Mouse (Mus musculus): ENCODE data around the gene Nsl1. TPM values are rescaled to one million over a fixed set of nuclear protein-coding genes. Genes with fewer than 3 reads are reported as not detected.

The Nsl1 gene
- polyA plus RNA-seq, 1 experiment from 2014 or later, result 7.3 TPM

GRCm38 (mm10) chr1:191065188-191065587, 2.4 kb downstream of the Nsl1 start:
- no peak for ATAC-seq
- Histone ChIP-seq H3K9me3 (replicated peaks; ENCODE audit: control insufficient read depth, low read length) (no peaks in the 10 kb centered on the region), H3K9ac (ENCODE audit: low read length) (no peak overlapping the region), H3K27ac (ENCODE audit: low read depth, low read length) (no peak overlapping the region), H3K36me3 (ENCODE audit: control insufficient read depth, insufficient read depth, low read length) (peaks cover 34% of the 10 kb centered on the region; the same call in 1 of the 2 replicates), H3K27me3 (replicated peaks; ENCODE audit: control insufficient read depth, insufficient read depth, low read length) (no peaks in the 10 kb centered on the region), H3K4me1 (ENCODE audit: control insufficient read depth, insufficient read depth, low read length) (peaks cover 9% of the 10 kb centered on the region; the same call in 1 of the 2 replicates), H3K4me3 (ENCODE audit: low read depth, low read length) (no peak overlapping the region), H3K4me2 (ENCODE audit: low read length) (no peak overlapping the region)
- WGBS, result 81% methylated on average over 4 of the region's 4 CpGs
- DNase-seq (ENCODE audit: low spot score), result no peak

DNA sequence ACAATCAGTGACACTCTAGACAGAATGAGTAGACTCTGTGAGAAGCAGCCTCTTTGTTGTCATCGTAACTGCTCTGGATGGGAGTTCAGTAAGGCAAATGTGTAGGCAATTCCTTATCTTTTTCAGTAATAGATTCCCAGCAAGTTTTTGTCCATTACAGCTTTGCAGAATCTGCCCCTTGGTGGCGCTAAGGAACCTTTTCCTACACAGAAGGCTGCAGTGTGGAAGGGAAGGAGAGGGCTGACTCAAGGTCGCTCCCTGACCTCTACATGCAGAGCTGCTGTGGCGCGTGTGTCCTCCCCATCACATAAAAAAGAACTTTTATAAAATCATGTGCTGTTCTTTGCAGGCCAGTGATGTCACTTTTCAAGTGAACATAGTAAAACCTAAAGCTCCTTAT, 5.6 kb downstream of the Nsl1 start:
- Histone ChIP-seq H3K27me3 (replicated peaks; ENCODE audit: control insufficient read depth, insufficient read depth, low read length) (no peaks in the 10 kb centered on the region), H3K9ac (ENCODE audit: low read length) (no peak overlapping the region), H3K4me2 (ENCODE audit: low read length) (no peak overlapping the region), H3K27ac (ENCODE audit: low read depth, low read length) (no peak overlapping the region), H3K4me1 (ENCODE audit: control insufficient read depth, insufficient read depth, low read length) (peaks cover 6% of the 10 kb centered on the region; the same call in 1 of the 2 replicates), H3K36me3 (ENCODE audit: control insufficient read depth, insufficient read depth, low read length) (peaks cover 64% of the 10 kb centered on the region), H3K4me3 (ENCODE audit: low read depth, low read length) (no peak overlapping the region), H3K9me3 (replicated peaks; ENCODE audit: control insufficient read depth, low read length) (no peaks in the 10 kb centered on the region)
- WGBS, result 76% methylated on average over 5 of the region's 5 CpGs
- no peak for ATAC-seq
- no peak for DNase-seq (ENCODE audit: low spot score)

GRCm38 (mm10) chr1:191070259-191070658, 7.4 kb downstream of the Nsl1 start:
- no peaks in the 10 kb centered on the region for H3K4me1 ChIP-seq (ENCODE audit: control insufficient read depth, insufficient read depth, low read length)
- ATAC-seq, result no peak
- DNase-seq (ENCODE audit: low spot score), result no peak
- no peaks in the 10 kb centered on the region for H3K9me3 ChIP-seq (replicated peaks; ENCODE audit: control insufficient read depth, low read length)
- no peaks in the 10 kb centered on the region for H3K27me3 ChIP-seq (replicated peaks; ENCODE audit: control insufficient read depth, insufficient read depth, low read length)
- no peak overlapping the region for H3K9ac ChIP-seq (ENCODE audit: low read length)
- no peak overlapping the region for H3K27ac ChIP-seq (ENCODE audit: low read depth, low read length)
- H3K36me3 ChIP-seq (ENCODE audit: control insufficient read depth, insufficient read depth, low read length), result peaks cover 75% of the 10 kb centered on the region
- H3K4me3 ChIP-seq (ENCODE audit: low read depth, low read length), result no peak overlapping the region
- 90% methylated on average over 4 of the region's 4 CpGs for WGBS
- no peak overlapping the region for H3K4me2 ChIP-seq (ENCODE audit: low read length)

- Histone ChIP-seq H3K4me1 (ENCODE audit: control insufficient read depth, insufficient read depth, low read length) (no peaks in the 10 kb centered on the region), H3K4me2 (ENCODE audit: low read length) (no peak overlapping the region), H3K27ac (ENCODE audit: low read depth, low read length) (no peak overlapping the region), H3K9me3 (replicated peaks; ENCODE audit: control insufficient read depth, low read length) (no peaks in the 10 kb centered on the region), H3K36me3 (ENCODE audit: control insufficient read depth, insufficient read depth, low read length) (peaks cover 70% of the 10 kb centered on the region), H3K4me3 (ENCODE audit: low read depth, low read length) (no peak overlapping the region), H3K9ac (ENCODE audit: low read length) (no peak overlapping the region), H3K27me3 (replicated peaks; ENCODE audit: control insufficient read depth, insufficient read depth, low read length) (no peaks in the 10 kb centered on the region)
- no peak for DNase-seq (ENCODE audit: low spot score)
- WGBS, result 89% methylated on average over 6 of the region's 6 CpGs
- no peak for ATAC-seq
Measured at GRCm38 (mm10) chr1:191071613-191072012, 8.8 kb downstream of the Nsl1 start.

GRCm38 (mm10) chr1:191072329-191072913, 9.6 kb downstream of the Nsl1 start:
- H3K4me2 ChIP-seq (ENCODE audit: low read length), result no peak overlapping the region
- H3K9ac ChIP-seq (ENCODE audit: low read length), result no peak overlapping the region
- no peaks in the 10 kb centered on the region for H3K4me1 ChIP-seq (ENCODE audit: control insufficient read depth, insufficient read depth, low read length)
- WGBS, result 93% methylated on average over 16 of the region's 16 CpGs
- no peaks in the 10 kb centered on the region for H3K9me3 ChIP-seq (replicated peaks; ENCODE audit: control insufficient read depth, low read length)
- H3K27ac ChIP-seq (ENCODE audit: low read depth, low read length), result no peak overlapping the region
- DNase-seq (ENCODE audit: low spot score) (no peak), ATAC-seq (no peak)
- peaks cover 74% of the 10 kb centered on the region for H3K36me3 ChIP-seq (ENCODE audit: control insufficient read depth, insufficient read depth, low read length)
- H3K27me3 ChIP-seq (replicated peaks; ENCODE audit: control insufficient read depth, insufficient read depth, low read length), result no peaks in the 10 kb centered on the region
- no peak overlapping the region for H3K4me3 ChIP-seq (ENCODE audit: low read depth, low read length)

- H3K36me3 ChIP-seq (ENCODE audit: control insufficient read depth, insufficient read depth, low read length), result peaks cover 75% of the 10 kb centered on the region
- H3K4me1 ChIP-seq (ENCODE audit: control insufficient read depth, insufficient read depth, low read length), result no peaks in the 10 kb centered on the region
- no peak overlapping the region for H3K4me2 ChIP-seq (ENCODE audit: low read length)
- no peak overlapping the region for H3K9ac ChIP-seq (ENCODE audit: low read length)
- no peak overlapping the region for H3K27ac ChIP-seq (ENCODE audit: low read depth, low read length)
- DNase-seq (ENCODE audit: low spot score), result peak; percentile 11
- no peaks in the 10 kb centered on the region for H3K9me3 ChIP-seq (replicated peaks; ENCODE audit: control insufficient read depth, low read length)
- H3K27me3 ChIP-seq (replicated peaks; ENCODE audit: control insufficient read depth, insufficient read depth, low read length), result no peaks in the 10 kb centered on the region
- H3K4me3 ChIP-seq (ENCODE audit: low read depth, low read length), result no peak overlapping the region
- WGBS, result 68% methylated on average over 6 of the region's 6 CpGs
- no peak for ATAC-seq
Measured at GRCm38 (mm10) chr1:191073001-191073400, 10.2 kb downstream of the Nsl1 start.

DNA sequence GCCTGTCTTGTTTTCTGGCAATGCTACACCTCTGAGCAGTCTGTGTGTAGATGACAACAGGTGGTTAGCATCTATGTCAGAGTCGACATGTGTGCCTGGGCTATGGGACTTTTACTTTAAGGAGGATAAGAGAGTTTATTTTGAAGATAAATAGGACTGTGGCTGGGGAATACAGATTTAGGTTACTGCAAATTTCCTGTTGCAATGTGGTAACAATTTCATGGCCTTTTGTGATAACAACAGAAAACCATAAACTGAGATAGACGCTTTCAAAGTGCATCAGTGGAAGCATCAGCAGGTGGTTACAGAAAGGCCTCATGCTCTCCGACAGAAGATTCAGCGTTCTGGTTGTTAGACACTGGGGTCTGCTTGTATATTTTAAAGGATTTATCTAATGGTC, 10.7 kb downstream of the Nsl1 start:
- DNase-seq (ENCODE audit: low spot score), result no peak
- no peak for ATAC-seq
- no peaks in the 10 kb centered on the region for H3K4me1 ChIP-seq (ENCODE audit: control insufficient read depth, insufficient read depth, low read length)
- no peaks in the 10 kb centered on the region for H3K9me3 ChIP-seq (replicated peaks; ENCODE audit: control insufficient read depth, low read length)
- H3K9ac ChIP-seq (ENCODE audit: low read length), result no peak overlapping the region
- no peak overlapping the region for H3K4me2 ChIP-seq (ENCODE audit: low read length)
- no peak overlapping the region for H3K27ac ChIP-seq (ENCODE audit: low read depth, low read length)
- no peak overlapping the region for H3K4me3 ChIP-seq (ENCODE audit: low read depth, low read length)
- WGBS, result 91% methylated on average over 4 of the region's 4 CpGs
- H3K27me3 ChIP-seq (replicated peaks; ENCODE audit: control insufficient read depth, insufficient read depth, low read length), result no peaks in the 10 kb centered on the region
- H3K36me3 ChIP-seq (ENCODE audit: control insufficient read depth, insufficient read depth, low read length), result peaks cover 76% of the 10 kb centered on the region

- 66% methylated on average over 10 of the region's 10 CpGs for WGBS
- DNase-seq (ENCODE audit: low spot score), result peak; percentile 82
- no peak overlapping the region for H3K27ac ChIP-seq (ENCODE audit: low read depth, low read length)
- no peak overlapping the region for H3K4me3 ChIP-seq (ENCODE audit: low read depth, low read length)
- no peaks in the 10 kb centered on the region for H3K9me3 ChIP-seq (replicated peaks; ENCODE audit: control insufficient read depth, low read length)
- no peak overlapping the region for H3K9ac ChIP-seq (ENCODE audit: low read length)
- peaks cover 68% of the 10 kb centered on the region for H3K36me3 ChIP-seq (ENCODE audit: control insufficient read depth, insufficient read depth, low read length)
- ATAC-seq, result no peak
- no peaks in the 10 kb centered on the region for H3K27me3 ChIP-seq (replicated peaks; ENCODE audit: control insufficient read depth, insufficient read depth, low read length)
- H3K4me1 ChIP-seq (ENCODE audit: control insufficient read depth, insufficient read depth, low read length), result no peaks in the 10 kb centered on the region
- no peak overlapping the region for H3K4me2 ChIP-seq (ENCODE audit: low read length)
Measured at GRCm38 (mm10) chr1:191075199-191075883, 12.5 kb downstream of the Nsl1 start.

GRCm38 (mm10) chr1:191083230-191083629, 20.4 kb downstream of the Nsl1 start:
- DNase-seq (ENCODE audit: low spot score) (no peak), ATAC-seq (no peak)
- no peak overlapping the region for H3K27ac ChIP-seq (ENCODE audit: low read depth, low read length)
- H3K9ac ChIP-seq (ENCODE audit: low read length), result no peak overlapping the region
- no peaks in the 10 kb centered on the region for H3K9me3 ChIP-seq (replicated peaks; ENCODE audit: control insufficient read depth, low read length)
- no peaks in the 10 kb centered on the region for H3K4me1 ChIP-seq (ENCODE audit: control insufficient read depth, insufficient read depth, low read length)
- peaks cover 42% of the 10 kb centered on the region for H3K36me3 ChIP-seq (ENCODE audit: control insufficient read depth, insufficient read depth, low read length)
- no peak overlapping the region for H3K4me3 ChIP-seq (ENCODE audit: low read depth, low read length)
- WGBS, result 84% methylated on average over 8 of the region's 8 CpGs
- H3K4me2 ChIP-seq (ENCODE audit: low read length), result no peak overlapping the region
- no peaks in the 10 kb centered on the region for H3K27me3 ChIP-seq (replicated peaks; ENCODE audit: control insufficient read depth, insufficient read depth, low read length)
